Mouse (Mus musculus) thymus, postnatal 36 days (tissue): Measurements from ENCODE around the gene Tex36.

Source experiments
- DNase-seq, 2 experiments: peaks; one replicate each; pipeline ENCODE4 v3.0.0; 2022; ENCODE audit warnings: mixed read lengths in 2 of 2

Gene Tex36

DNA sequence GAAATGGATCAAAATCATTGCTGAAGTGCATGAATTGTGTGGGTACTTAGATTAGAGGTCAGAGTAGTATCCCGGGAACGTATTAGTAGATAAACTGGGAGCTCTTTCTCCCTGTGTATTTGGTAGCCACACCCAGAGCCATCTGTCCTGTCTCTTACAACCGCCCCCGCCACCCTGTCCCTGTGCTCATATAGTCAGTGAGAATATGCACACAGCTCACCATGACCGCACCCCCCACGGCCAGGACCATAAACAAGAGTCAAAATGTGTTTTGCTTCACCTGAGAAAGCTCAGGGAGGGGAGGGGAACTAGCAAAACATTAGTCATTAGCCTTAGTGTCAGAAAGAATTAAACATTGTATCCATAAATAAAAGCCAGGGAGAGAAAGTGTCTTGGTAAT is 18.7 kb downstream of the Tex36 start:
- DNase-seq = no peak

DNA sequence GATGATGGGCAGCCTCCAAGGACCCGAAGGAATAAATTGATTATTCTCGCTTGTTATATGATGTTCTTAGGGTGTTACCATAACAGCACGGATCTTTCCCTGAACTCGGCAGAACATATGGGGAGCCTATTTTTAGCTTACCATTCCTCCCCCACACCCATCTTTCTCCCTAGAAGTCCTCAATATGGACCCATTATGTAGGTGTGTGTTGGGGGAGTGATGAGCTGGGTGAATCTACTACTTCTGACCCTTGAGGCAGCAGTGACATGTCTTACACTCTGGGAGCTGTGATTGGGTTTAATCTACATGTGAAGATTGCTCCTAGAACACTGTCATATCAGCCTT is 21.7 kb downstream of the Tex36 start:
- DNase-seq = no peak

DNA sequence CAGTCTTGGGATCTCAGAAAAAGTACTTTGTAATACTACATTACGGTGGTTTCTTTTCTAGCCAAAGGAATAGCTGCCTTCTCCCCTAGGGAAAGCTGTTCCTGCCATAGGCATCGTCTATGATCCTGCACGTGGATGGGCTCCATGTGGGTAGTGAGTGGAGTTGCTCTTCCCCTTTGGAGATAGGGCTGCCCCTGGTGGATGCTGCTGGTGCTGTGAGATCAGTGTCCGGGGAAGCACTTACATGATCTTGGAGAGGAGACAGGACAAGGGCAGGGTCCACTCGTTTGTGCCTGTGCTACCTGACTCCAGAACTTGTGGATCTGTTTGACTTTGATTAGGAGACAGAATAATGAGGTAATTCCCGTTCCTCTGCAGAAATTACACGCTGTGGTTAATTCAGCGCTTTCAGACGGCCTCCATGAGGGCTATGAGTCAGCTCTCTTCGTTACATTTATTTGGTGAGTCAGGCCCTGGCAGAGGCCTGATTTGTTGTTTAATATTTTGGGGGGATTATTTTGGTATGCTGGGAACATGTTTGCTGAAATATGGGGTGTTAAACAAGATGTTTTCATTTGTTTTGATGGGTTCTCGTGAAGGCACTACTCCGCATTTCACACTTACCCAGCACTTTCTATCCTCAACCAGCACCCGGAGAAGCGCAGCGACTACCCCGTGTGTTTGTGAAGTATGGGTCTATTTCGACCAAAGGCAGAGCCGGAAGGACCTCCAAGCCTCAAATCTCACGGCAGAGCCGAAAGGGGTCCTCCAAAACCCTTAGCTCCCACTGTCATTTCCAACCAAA is 22.3 kb downstream of the Tex36 start:
- no peak for DNase-seq

DNA sequence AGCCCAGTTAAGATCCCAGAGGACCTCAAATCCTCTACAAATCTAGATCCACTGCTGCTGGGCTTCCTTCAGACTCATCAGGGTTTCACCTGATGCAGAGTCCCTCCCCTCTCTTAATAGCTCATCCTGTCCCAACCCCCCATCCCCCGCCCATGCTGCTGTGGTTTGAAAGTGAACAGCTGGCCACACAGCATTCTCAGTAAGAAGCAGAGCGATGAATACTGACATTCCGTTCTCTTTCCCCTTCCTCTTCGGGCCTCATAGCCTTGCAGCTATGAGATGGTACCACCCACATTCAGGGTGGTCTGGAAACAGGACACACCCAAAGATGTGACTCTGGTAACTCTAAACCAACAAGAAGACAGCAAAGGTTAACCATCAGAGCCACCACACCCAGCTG is 25.1 kb downstream of the Tex36 start:
- DNase-seq = no peak

DNA sequence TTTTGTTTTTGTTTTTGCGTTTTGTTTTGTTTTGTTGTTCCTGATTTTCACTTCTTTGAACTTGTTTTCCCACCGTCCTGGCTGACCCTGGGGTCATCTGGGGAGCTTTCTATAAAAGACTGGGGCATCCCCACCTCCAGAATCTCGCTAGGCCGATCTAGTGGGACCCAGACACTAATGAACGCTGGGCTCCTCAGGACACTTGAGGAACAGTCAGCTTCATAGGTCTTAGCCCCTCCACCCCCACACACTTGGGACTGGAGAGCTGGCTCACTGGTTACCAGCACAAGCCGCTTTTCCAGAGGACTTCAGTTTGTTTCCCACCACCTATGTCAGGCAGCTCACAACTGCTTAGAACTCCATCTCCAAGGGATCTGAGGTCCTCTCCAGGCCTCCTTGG is 25.7 kb downstream of the Tex36 start:
- no peak for DNase-seq

DNA sequence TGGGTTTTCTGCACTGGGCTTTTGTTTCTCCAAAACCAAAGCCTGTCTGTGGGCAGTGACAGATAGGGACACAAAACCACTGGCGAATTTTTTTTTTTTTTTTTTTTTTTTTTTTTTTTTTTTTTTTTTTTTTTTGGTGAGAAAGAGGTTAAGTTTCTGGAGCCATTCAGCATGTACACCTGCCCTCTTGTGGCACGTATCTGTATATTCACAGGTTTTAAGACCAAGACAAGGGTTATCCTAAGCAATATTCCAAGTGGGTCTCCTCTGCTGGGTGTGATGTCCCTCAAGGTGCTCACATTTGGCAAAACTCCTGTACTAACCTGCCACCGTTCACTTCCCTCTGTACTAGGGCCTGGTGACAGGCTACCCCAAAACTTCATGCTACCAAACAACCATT is 30.0 kb downstream of the Tex36 start:
- DNase-seq = no peak

DNA sequence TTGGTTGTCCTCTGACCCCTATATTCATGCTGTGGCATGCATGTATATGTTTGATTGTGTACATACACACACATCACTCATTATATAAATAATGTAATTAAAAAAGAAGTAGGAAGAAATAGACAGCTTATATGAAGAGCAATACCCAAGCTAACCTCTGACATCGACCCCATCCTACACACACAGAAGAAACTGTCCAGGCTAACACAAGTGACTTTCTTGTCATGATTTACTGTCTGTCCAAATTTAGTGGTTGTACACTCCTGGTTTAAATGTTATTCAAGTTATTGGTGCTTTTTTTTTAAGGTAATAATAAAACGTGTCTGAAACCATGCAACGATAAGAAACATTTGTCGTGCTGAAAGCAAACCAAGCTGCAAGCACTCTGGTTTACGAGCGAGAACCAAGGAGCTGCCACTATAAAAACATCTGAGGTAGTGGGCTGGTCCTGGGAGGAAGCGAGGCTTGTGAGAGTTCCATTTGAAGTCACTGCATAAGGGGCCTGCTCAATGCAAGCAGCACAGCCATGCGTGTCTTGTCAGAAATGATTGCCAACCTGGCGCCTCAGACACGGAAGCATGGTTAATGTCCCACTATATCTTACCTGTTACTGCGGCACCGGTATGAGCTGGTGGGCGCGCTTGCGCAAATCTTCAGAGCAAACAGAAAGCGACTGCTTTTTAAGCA is 32.6 kb downstream of the Tex36 start:
- no peak for DNase-seq

DNA sequence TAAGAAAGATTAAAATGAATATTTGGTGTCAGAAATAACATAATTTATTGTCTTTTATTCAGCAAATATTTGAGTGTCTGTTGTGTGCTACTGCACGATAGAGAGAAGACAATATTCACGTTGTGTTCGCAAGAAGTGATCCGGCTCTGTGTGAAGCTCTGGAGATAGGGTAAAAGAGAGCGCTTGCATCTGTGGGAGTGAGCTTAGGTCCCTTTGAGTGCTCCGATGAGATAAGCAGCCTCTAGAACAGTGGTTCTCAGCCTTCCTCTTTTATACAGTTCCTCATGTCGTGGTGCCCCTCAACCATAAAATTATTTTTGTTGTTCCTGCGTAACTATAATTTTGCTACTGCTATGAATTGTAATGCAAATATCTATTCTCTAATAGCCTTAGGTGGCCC is 37.4 kb downstream of the Tex36 start:
- DNase-seq = no peak

DNA sequence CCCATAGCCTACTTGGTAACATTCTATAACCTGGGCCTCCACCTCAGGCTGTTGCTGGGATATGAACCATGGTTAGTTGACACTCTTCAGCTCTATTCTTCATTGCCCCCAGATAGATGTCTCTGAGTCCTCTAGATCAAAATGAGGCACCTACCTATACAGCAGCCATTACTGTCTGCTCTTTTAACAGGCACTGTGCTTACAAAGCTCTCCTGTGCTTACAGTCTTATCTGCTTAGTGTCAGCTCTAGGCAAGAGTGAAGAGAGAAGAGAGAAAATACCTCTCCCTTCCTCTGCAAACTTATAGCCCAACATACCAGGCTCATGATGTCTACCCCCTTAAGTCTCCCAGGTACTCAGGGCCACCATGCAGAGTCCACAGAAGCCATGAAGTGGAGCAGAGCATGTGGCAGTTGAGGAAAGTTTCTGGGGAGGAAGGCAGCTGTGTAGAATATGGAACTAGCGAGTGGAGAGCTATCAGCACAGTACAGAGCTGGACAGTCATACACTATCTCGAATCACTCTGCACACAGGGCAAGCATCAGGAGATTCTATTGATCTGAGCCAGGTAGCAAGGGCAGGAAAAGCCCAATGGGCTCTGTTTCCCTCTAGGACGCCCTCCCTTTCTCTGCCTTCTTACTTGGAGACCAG is 38.7 kb downstream of the Tex36 start:
- DNase-seq = no peak

DNA sequence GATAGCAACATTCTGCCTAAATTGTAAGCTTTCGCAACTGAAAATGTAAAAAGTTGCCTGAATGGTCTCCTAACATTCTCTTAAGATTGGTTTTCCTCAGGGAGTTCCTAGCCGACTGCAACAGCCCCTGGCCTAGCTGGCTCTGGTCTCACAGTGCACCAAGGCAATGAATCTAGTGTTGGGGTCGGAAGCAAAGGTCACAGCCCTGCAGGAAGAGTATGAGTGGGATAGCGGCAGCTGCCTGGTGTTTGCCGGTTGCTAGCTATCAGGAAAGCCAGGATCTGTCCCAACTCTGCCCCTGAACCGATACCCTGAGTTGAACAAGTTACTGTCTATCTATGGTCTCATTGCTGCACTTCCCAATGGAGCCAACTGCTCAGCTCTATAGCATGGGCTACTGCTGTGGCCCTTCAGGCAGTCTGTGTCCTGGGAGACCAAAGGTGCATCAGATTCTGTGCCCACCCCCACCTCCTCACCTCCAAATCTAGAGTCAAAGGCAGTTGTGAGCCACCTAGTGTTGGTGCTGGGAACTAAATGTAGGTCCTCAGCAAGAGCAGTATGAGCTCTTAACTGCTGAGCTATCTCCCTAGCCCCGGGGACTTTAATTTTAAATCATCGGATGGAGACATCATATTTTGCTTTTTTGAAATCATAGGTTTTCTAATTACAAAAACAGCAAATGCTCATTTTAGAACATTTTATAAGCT is 46.0 kb downstream of the Tex36 start:
- DNase-seq = no peak

DNA sequence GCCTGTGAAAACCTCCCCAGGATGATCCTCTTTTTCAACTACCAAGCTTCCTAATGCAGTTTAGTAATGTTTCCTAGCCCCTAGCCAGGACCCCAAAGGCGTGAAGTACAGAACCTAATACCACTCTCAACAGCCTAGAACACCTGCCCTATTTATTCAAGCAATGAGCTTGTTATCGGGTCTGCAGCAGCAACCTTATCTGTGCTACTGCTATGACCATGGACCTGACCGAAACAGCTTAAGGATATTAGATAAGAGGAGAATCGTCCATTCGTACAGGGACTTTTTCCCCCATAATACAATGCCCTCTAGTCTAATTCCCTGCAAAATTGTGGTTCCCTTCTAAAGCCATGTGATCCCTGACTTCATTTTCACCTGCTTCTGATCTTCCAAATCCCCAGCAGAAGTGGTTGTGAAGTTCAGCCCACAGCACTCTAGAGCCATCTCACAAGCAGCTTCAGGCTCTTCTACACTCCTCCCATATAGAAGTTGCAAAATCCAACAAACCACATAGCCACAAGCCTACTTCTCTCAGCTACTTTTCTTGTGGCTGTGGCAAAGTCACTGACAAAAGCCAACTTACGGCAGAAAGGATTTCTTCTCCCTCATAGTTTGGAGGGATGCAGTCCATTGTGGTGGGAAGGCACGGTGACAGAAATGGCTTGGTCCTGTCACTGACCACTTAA is 49.5 kb downstream of the Tex36 start:
- DNase-seq = no peak

DNA sequence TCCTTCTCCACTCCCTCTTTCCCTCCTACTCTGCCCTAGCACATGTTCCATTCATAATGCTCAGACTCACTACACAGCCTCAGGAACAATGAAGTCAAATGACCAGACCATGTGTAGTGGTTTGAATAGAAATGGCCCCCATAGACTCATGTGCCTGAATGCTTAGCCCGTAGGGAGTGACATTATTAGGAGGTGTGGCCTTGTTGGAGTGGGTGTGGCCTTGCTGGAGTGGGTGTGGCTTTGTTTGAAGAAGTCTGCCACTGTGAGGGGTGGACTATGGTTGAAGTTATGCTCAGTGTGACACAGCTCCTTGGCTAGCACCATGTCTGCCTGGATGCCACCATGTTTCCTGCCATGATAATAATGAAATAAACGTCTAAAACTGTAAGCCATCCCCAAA is 51.0 kb downstream of the Tex36 start:
- no peak for DNase-seq

DNA sequence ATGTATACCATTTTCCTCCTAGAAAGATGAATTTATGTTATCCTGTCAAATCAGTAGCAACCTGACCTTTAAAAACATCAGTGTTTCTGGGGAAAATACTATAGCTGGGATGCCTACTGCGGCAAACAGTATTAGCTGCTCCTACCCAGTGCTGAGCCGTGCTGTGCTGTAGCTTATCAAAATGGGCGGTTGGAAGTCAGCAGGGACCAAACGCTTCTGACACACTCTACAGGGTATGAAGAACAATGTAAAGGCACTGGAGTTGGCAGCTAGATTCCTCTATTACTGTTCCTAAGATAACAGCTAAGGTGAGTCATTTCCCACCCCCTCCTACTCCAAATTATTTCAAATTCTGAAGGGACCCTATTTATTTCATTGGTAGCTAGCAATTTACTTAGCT is 53.5 kb downstream of the Tex36 start:
- DNase-seq = no peak

DNA sequence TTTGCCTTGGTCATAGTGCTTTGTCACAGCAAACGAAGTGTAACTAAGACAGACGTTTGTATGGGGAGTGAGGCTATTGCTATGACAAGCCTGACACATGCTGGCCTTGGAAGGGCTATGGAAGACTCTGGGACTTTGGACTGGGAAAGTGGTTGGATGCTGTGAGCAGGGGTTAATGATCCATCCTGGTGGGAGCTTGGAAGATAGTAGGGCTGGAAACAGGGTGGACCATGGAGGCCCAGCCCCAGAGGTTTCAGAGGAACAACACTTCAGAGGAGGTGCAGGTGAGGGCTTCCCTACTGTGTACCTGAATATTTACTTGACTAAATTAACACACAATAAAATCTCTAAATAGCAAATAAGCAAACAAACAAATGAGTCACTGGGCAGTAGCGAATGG is 56.3 kb downstream of the Tex36 start:
- DNase-seq = no peak

DNA sequence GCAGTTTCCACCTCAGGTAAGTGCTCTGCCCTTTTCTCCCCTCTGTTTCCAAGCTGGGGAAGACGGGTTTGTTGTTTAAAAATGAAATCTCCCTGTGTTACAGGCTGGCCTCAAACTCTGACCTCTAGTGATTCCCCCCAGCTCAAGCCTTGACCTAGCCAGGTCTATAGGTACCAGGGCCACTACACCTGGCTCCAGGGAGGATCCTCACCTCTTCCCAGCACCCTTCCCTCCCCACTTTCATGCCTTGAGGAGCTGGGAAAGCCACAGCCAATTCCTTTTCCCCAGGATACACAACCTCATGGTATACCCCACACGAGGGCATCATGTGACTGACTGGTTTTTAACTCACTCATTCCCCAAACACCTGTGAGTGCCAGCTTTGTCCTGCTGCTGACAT is 57.0 kb downstream of the Tex36 start:
- no peak for DNase-seq

DNA sequence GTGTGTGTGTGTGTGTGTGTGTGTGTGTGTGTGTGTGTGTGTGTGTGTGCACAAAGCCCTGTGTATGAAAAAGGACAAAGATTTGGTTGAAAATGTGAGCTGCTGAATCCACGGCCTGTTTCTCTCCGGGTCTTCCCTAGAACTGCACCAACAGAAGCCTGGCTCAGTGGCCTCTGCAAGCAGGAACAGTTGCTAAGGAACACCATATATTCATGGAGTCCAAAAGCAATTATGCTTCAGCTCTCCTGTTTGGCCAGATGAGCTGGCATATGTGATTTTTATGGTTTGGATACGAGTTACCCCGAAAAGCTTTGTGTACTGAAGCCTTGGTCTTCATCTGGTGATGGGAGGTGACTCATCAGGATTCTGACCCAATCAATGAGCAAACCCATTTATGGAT is 58.8 kb downstream of the Tex36 start:
- DNase-seq = no peak

DNA sequence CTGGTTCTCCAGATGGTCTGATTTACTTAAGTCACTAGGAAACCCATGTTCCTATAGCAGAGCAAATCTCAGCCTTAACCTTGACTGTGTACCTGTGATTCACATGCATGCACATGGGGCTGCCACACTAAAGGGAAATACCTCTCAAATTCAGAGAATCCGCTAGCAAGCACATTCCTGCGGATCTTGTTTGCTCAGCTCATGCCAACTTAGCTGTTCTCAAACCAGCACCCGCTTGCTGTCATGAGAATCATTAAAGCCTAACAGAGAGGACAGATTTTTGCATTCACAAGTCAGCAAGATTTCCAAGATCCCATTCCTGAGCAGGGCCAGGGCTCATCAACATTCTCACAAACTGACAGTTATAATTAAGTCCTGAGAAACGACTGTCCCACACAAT is 64.6 kb downstream of the Tex36 start:
- DNase-seq = no peak
